Mouse (Mus musculus) intestine, embryonic 14.5 days (tissue): ENCODE data around the gene Alox12e. TPM values are rescaled to one million over a fixed set of nuclear protein-coding genes. Genes with fewer than 3 reads are reported as not detected.

Experiments used
- ATAC-seq: fragments of 200-750 bp; cut with Nextera tagmentation; replicated peaks from 2 replicates; pipeline ENCODE4 v1.8.0; 2017; ENCODE audit warnings: low read depth, moderate number of reproducible peaks, moderate TSS enrichment, moderate library complexity; ENCODE audit not compliant: low FRiP score, low TSS enrichment
- DNase-seq: peaks from one replicate; pipeline ENCODE4 v3.0.0-alpha.2; 2018; ENCODE audit warnings: low spot score
- H3K27ac ChIP-seq: fragments of 300-500 bp; sonication (generic); 2 replicates; pipeline ENCODE4 v1.5.1; 2014; ENCODE audit warnings: low read depth, mild to moderate bottlenecking, control low read depth
- H3K27me3 ChIP-seq: fragments of 300-500 bp; sonication (generic); replicated peaks from 2 replicates; pipeline ENCODE4 v1.6.1; 2014; ENCODE audit warnings: low read length, control low read depth; ENCODE audit not compliant: control insufficient read depth, insufficient read depth
- H3K36me3 ChIP-seq: fragments of 300-500 bp; sonication (generic); 2 replicates; pipeline ENCODE4 v1.6.1; 2014; ENCODE audit warnings: low read length, control low read depth; ENCODE audit not compliant: control insufficient read depth, insufficient read depth
- H3K4me1 ChIP-seq: fragments of 300-500 bp; sonication (generic); replicated peaks from 2 replicates; pipeline ENCODE4 v1.6.1; 2014; ENCODE audit warnings: low read length, control low read depth, mixed read lengths; ENCODE audit not compliant: control insufficient read depth, insufficient read depth
- H3K4me2 ChIP-seq: fragments of 300-500 bp; sonication (generic); 2 replicates; pipeline ENCODE4 v1.6.1; 2014; ENCODE audit warnings: low read length
- H3K4me3 ChIP-seq: fragments of 300-500 bp; sonication (generic); 2 replicates; pipeline ENCODE4 v1.5.1; 2014; ENCODE audit warnings: low read depth, low read length, control low read depth, mixed read lengths
- H3K9ac ChIP-seq: fragments of 300-500 bp; sonication (generic); 2 replicates; pipeline ENCODE4 v1.6.1; 2014; ENCODE audit warnings: mild to moderate bottlenecking, low read length
- H3K9me3 ChIP-seq: fragments of 300-500 bp; sonication (generic); 2 replicates; pipeline ENCODE4 v1.6.1; 2016; ENCODE audit warnings: low read length, control low read depth; ENCODE audit not compliant: control insufficient read depth
- WGBS: fragments of 180-500 bp; shearing (Covaris S2); extraction: QIAGEN DNeasy Blood & Tissue Kit; methylation state at CpG from one replicate; pipeline ENCODE4 v1.1.7; 2014; 5-methylcytosine and 5-hydroxymethylcytosine counted together
- polyA plus RNA-seq: library from polyadenylated mRNA; unstranded; fragments of >200 nt; fragmentation: Nextera tagmentation; extraction: Ambion mirVana; gene quantifications from 2 replicates; pipeline ENCODE4 v1.2.1, GENCODE M21; 2014

Gene Alox12e
- polyA plus RNA-seq, 1 experiment from 2014 or later, result 0.09 TPM

DNA sequence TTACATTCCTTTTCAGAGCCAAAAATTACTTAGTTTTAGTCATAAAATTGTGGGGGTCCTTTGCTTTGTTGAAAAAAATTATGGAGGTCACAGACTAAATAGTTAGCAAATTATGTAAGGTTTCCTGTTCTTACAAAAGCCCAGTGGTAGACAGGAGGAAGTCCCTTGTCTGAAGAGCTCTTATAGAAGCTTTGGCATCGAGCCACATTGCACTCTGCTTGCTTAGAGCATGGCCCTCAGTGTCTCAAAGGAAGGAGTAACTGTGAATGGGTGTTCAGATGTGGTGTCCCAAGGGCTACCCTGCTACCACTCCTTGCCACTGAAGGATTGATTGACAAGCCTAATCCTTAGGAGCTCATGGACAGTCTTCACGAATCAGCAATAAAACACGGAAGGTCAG is 42.0 kb downstream of the Alox12e start:
- no peak overlapping the region for H3K9ac ChIP-seq
- H3K9me3 ChIP-seq, result no peaks in the 10 kb centered on the region
- no peak overlapping the region for H3K4me3 ChIP-seq
- no peaks in the 10 kb centered on the region for H3K4me1 ChIP-seq
- ATAC-seq (no peak), DNase-seq (no peak)
- no peak overlapping the region for H3K27ac ChIP-seq
- WGBS, result 68% methylated on average over 3 of the region's 3 CpGs
- H3K4me2 ChIP-seq, result no peak overlapping the region
- H3K36me3 ChIP-seq, result no peaks in the 10 kb centered on the region
- H3K27me3 ChIP-seq, result no peaks in the 10 kb centered on the region

GRCm38 (mm10) chr11:70278961-70279360 is 43.5 kb downstream of the Alox12e start:
- Histone ChIP-seq H3K9ac (no peak overlapping the region), H3K4me2 (no peak overlapping the region), H3K4me3 (no peak overlapping the region), H3K9me3 (no peaks in the 10 kb centered on the region), H3K27ac (no peak overlapping the region), H3K27me3 (no peaks in the 10 kb centered on the region), H3K36me3 (no peaks in the 10 kb centered on the region), H3K4me1 (no peaks in the 10 kb centered on the region)
- WGBS, result 74% methylated on average over 3 of the region's 3 CpGs
- DNase-seq (no peak), ATAC-seq (no peak)

DNA sequence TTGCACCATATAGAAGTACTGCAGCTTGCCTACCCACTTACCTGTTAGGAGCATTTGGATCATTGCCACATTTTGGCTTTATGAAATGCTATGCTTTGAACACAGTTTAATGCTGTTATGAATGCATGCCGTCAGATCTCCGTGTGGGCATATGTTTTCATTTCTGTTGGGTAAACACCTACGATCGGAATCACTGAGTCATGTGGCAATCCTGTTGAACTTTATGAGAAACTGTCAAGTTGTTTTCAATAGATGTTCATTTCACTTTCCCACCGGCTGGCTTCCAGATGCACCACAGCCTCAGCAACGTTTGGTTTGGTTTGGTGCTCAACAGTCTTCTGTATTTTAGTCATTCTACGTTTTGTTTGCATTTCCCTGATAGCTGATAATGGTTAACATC is 50.8 kb downstream of the Alox12e start:
- no peaks in the 10 kb centered on the region for H3K4me1 ChIP-seq
- H3K36me3 ChIP-seq, result no peaks in the 10 kb centered on the region
- H3K4me3 ChIP-seq, result no peak overlapping the region
- no peaks in the 10 kb centered on the region for H3K27me3 ChIP-seq
- H3K9me3 ChIP-seq, result no peaks in the 10 kb centered on the region
- ATAC-seq (no peak), DNase-seq (no peak)
- H3K27ac ChIP-seq, result no peak overlapping the region
- WGBS, result 76% methylated on average over 7 of the region's 7 CpGs
- no peak overlapping the region for H3K9ac ChIP-seq
- H3K4me2 ChIP-seq, result no peak overlapping the region

DNA sequence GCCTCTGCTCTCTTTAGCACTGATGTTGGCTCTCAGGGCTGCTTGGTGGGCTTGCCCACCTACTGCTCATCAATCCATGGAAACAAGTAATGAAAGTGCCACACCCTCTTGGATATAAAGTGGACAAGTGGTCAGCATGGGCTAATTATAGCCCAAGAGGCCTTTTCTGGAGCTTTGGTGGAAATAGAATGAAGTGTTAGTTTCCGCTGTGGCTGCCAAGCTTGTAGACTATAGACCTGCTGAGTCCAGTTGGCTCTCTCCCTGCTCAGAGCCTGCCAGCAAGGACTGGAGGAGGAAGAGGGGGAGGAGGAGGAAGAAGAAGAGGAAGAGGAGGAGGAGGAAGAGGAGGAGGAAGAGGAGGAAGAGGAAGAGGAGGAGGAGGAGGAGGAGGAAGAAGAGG is 56.0 kb downstream of the Alox12e start:
- no peak overlapping the region for H3K4me2 ChIP-seq
- no peaks in the 10 kb centered on the region for H3K9me3 ChIP-seq
- H3K36me3 ChIP-seq, result no peaks in the 10 kb centered on the region
- H3K4me1 ChIP-seq, result no peaks in the 10 kb centered on the region
- no peak overlapping the region for H3K4me3 ChIP-seq
- ATAC-seq, result no peak
- H3K27me3 ChIP-seq, result no peaks in the 10 kb centered on the region
- DNase-seq, result no peak
- no peak overlapping the region for H3K27ac ChIP-seq
- 92% methylated on average over 1 of the region's 1 CpGs for WGBS
- H3K9ac ChIP-seq, result no peak overlapping the region

- no peak for ATAC-seq
- no peaks in the 10 kb centered on the region for H3K4me1 ChIP-seq
- H3K9ac ChIP-seq, result no peak overlapping the region
- H3K27ac ChIP-seq, result no peak overlapping the region
- H3K27me3 ChIP-seq, result no peaks in the 10 kb centered on the region
- no peak overlapping the region for H3K4me2 ChIP-seq
- no peak overlapping the region for H3K4me3 ChIP-seq
- no peaks in the 10 kb centered on the region for H3K36me3 ChIP-seq
- H3K9me3 ChIP-seq, result no peaks in the 10 kb centered on the region
- DNase-seq, result no peak
- WGBS, result 74% methylated on average over 4 of the region's 4 CpGs
Measured at GRCm38 (mm10) chr11:70265819-70266218, 56.6 kb downstream of the Alox12e start.

Other genes starting within 250 kb of the Alox12e start
- 0.46 TPM in 1 of 2 replicates, not detected in the other for gene Asgr2, start 230.0 kb downstream of the Alox12e start, polyA plus RNA-seq
- gene Mgl2, start 192.3 kb downstream of the Alox12e start, polyA plus RNA-seq, result 0.38 and 0.86 TPM in 2 replicates
- 0.97 and 1.2 TPM in 2 replicates for gene Clec10a, start 166.4 kb downstream of the Alox12e start, polyA plus RNA-seq
- 1.2 and 1.7 TPM in 2 replicates for gene Slc16a11, start 109.9 kb downstream of the Alox12e start, polyA plus RNA-seq
- gene Slc16a13, start 101.6 kb downstream of the Alox12e start, polyA plus RNA-seq, result 13.6 and 14.1 TPM in 2 replicates
- gene Bcl6b, start 92.8 kb downstream of the Alox12e start, polyA plus RNA-seq, result 11.7 and 12.2 TPM in 2 replicates
- 159 and 164 TPM in 2 replicates for gene 0610010K14Rik, start 84.7 kb downstream of the Alox12e start, polyA plus RNA-seq
- gene Gm21988, start 82.8 kb downstream of the Alox12e start, polyA plus RNA-seq, result 9.0 and 9.5 TPM in 2 replicates
- 153 and 165 TPM in 2 replicates for gene Rnasek, start 82.8 kb downstream of the Alox12e start, polyA plus RNA-seq
- 2.3 and 2.4 TPM in 2 replicates for gene Alox12, start 67.3 kb downstream of the Alox12e start, polyA plus RNA-seq
- gene Alox15, start 29.4 kb upstream of the Alox12e start, polyA plus RNA-seq, result 0.34 and 0.82 TPM in 2 replicates
- 34.3 and 41.2 TPM in 2 replicates for gene Pelp1, start 87.4 kb upstream of the Alox12e start, polyA plus RNA-seq
- gene Arrb2, start 110.0 kb upstream of the Alox12e start, polyA plus RNA-seq, result 15.8 and 17.9 TPM in 2 replicates
- gene Med11, start 129.3 kb upstream of the Alox12e start, polyA plus RNA-seq, result 50.7 and 51.6 TPM in 2 replicates
- gene Zmynd15, start 136.8 kb upstream of the Alox12e start, polyA plus RNA-seq, result 0.75 and 0.92 TPM in 2 replicates
- 8.0 and 10.0 TPM in 2 replicates for gene Cxcl16, start 137.4 kb upstream of the Alox12e start, polyA plus RNA-seq
- 100 and 104 TPM in 2 replicates for gene Tm4sf5, start 182.6 kb upstream of the Alox12e start, polyA plus RNA-seq
- 0.28 and 1.1 TPM in 2 replicates for gene Vmo1, start 192.0 kb upstream of the Alox12e start, polyA plus RNA-seq
- gene Gltpd2, start 196.6 kb upstream of the Alox12e start, polyA plus RNA-seq, result 0.46 and 0.83 TPM in 2 replicates
- gene Psmb6, start 202.7 kb upstream of the Alox12e start, polyA plus RNA-seq, result 792 and 802 TPM in 2 replicates
- not detected in 2 replicates for gene Gm40193, start 210.3 kb upstream of the Alox12e start, polyA plus RNA-seq
- gene Pld2, start 217.4 kb upstream of the Alox12e start, polyA plus RNA-seq, result 9.7 and 11.7 TPM in 2 replicates
- gene Mink1, start 240.3 kb upstream of the Alox12e start, polyA plus RNA-seq, result 16.9 and 19.9 TPM in 2 replicates